Mouse (Mus musculus) intestine, embryonic 15.5 days (tissue): ENCODE data around the gene Gm20388. TPM values are rescaled to one million over a fixed set of nuclear protein-coding genes. Genes with fewer than 3 reads are reported as not detected.
A peak's percentile ranks its signal among the peaks of the same experiment; 100 is the strongest.
"Not testable (repeated sequence)": the region's sequence is repeated elsewhere in the genome, so short reads cannot be mapped to it uniquely, and the experiment has no call there.

Experiments
- ATAC-seq: fragments of 200-750 bp; cut with Nextera tagmentation; 2 replicates; pipeline ENCODE4 v1.8.0; 2017; ENCODE audit warnings: moderate TSS enrichment, moderate library complexity
- H3K27ac ChIP-seq: fragments of 300-500 bp; sonication (generic); 2 replicates; pipeline ENCODE4 v1.5.1; 2015; ENCODE audit warnings: mild to moderate bottlenecking, inconsistent platforms
- H3K27me3 ChIP-seq: fragments of 300-500 bp; sonication (generic); replicated peaks from 2 replicates; pipeline ENCODE4 v1.6.1; 2015; ENCODE audit warnings: inconsistent platforms
- H3K36me3 ChIP-seq: fragments of 300-500 bp; sonication (generic); 2 replicates; pipeline ENCODE4 v1.6.1; 2015; ENCODE audit warnings: inconsistent platforms
- H3K4me1 ChIP-seq: fragments of 300-500 bp; sonication (generic); replicated peaks from 2 replicates; pipeline ENCODE4 v1.6.1; 2015; ENCODE audit warnings: inconsistent platforms
- H3K4me2 ChIP-seq: fragments of 300-500 bp; sonication (generic); replicated peaks from 2 replicates; pipeline ENCODE4 v1.6.1; 2015; ENCODE audit warnings: mild to moderate bottlenecking, inconsistent platforms
- H3K4me3 ChIP-seq: fragments of 300-500 bp; sonication (generic); replicated peaks from 2 replicates; pipeline ENCODE4 v1.5.1; 2015; ENCODE audit warnings: inconsistent platforms
- H3K9ac ChIP-seq: fragments of 300-500 bp; sonication (generic); 2 replicates; pipeline ENCODE4 v1.6.1; 2015; ENCODE audit warnings: inconsistent platforms
- H3K9me3 ChIP-seq: fragments of 300-500 bp; sonication (generic); 2 replicates; pipeline ENCODE4 v1.6.1; 2016; ENCODE audit warnings: inconsistent platforms
- WGBS: fragments of 180-500 bp; shearing (Covaris S2); methylation state at CpG from one replicate; pipeline ENCODE4 v1.1.7; 2015; 5-methylcytosine and 5-hydroxymethylcytosine counted together
- polyA plus RNA-seq: library from polyadenylated mRNA; unstranded; fragments of >200 nt; fragmentation: Nextera tagmentation; extraction: Ambion mirVana; gene quantifications from 2 replicates; pipeline ENCODE4 v1.2.1, GENCODE M21; 2015

The Gm20388 gene
- polyA plus RNA-seq, 1 experiment from 2014 or later = not detected

DNA sequence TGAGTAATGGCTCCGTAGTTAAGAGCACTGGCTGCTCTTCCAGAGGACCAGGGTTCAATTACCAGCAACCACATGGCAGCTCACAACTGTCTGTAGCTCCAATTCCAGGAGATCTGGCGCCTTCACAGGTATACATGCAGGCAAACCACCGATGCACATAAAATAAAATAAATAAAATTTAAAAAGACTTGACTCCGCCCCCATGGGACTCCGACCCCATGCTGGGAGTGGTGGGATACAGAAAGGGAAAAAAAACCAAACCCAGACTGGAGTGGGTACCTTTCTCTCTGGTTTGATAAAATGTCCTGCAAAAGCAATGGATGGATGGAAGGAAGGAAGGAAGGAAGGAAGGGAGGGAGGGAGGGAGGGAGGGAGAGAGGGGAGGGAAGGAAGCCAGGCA is 409.5 kb downstream of the Gm20388 start:
- Histone ChIP-seq H3K36me3 (no peaks in the 10 kb centered on the region), H3K27ac (no peak overlapping the region), H3K9ac (no peak overlapping the region), H3K4me1 (peaks cover 33% of the 10 kb centered on the region), H3K27me3 (no peaks in the 10 kb centered on the region), H3K4me2 (no peak overlapping the region), H3K9me3 (no peaks in the 10 kb centered on the region), H3K4me3 (no peak overlapping the region)
- 75% methylated on average over 5 of the region's 5 CpGs for WGBS
- no peak for ATAC-seq

DNA sequence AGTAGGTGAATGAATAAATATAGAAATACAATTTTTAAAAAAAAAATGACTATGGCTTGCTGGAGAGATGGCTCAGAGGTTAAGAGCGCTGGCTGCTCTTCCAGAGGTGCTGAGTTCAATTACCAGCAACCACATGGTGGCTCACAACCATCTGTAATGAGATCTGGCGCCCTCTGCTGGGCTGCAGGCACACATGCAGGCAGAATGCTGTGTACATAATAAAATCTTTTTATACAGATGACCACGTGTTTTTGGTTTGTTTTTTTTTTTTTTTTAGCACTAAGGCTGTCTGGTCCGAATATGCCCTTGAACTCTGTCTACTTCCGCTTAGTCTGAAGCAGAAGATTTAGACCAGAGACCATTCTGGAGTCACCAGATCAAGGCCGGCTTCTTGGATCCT is 411.1 kb downstream of the Gm20388 start:
- Histone ChIP-seq H3K27me3 (no peaks in the 10 kb centered on the region), H3K36me3 (no peaks in the 10 kb centered on the region), H3K4me3 (no peak overlapping the region), H3K4me2 (no peak overlapping the region), H3K9me3 (no peaks in the 10 kb centered on the region), H3K9ac (no peak overlapping the region), H3K27ac (no peak overlapping the region), H3K4me1 (peaks cover 38% of the 10 kb centered on the region)
- ATAC-seq = no peak
- WGBS = 57% methylated on average over 6 of the region's 6 CpGs

DNA sequence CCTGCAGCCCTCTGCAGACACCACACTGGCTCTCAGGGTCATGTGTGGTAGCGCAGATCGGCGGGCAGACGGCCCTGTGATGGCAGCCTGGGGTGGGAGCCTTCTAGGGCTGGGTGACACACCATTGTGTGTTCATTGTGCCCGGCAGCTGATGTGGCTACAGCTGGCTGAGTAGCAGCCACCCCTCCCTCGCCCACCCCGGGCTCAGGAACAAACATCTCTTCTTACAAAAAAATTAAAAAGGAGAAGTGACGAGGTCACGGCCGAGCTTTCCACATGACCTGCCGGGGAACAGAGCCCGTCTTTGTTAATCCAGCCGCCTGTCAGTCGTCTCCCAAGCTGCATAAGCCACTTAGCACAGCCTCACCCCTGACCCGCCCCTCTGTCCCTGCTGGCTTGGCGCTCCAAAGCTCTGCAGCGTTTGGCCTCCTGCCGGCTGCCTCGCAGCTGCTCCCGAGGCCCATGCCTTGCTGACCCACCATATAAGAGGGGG is 412.4 kb downstream of the Gm20388 start:
- no peaks in the 10 kb centered on the region for H3K9me3 ChIP-seq
- peak overlapping the region; percentile 48; the same call in 1 of the 2 replicates for H3K27ac ChIP-seq
- peaks cover 38% of the 10 kb centered on the region for H3K4me1 ChIP-seq
- 0 out of 2 replicates have a peak overlapping the region, but pooled peaks have one; percentile 17 for H3K4me2 ChIP-seq
- H3K36me3 ChIP-seq = no peaks in the 10 kb centered on the region
- WGBS = 19% methylated on average over 20 of the region's 20 CpGs
- peak; percentile 57 for ATAC-seq
- no peaks in the 10 kb centered on the region for H3K27me3 ChIP-seq
- no peak overlapping the region for H3K4me3 ChIP-seq
- H3K9ac ChIP-seq = peak overlapping the region; percentile 28

DNA sequence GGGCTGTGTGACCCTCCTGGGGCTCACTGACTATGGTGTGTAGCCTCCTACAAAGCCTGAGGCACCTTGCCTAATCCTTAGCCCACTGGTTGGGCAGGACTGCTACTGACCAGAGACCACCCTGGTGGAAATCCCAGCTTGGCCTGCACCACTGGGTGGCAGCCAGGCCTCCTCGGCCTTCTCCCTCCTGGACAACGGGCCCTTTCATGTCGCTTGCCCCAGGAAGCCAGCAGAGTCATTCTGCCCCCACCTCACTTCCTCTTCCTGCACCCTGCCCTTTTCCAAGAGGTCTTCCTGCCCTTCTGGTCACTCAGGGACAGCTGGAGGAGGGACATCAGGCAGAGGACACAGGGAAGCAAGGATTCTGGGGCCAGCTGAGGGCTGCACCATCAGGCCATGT is 413.9 kb downstream of the Gm20388 start:
- 57% methylated on average over 3 of the region's 3 CpGs for WGBS
- Histone ChIP-seq H3K9me3 (no peaks in the 10 kb centered on the region), H3K27ac (no peak overlapping the region), H3K4me2 (no peak overlapping the region), H3K27me3 (no peaks in the 10 kb centered on the region), H3K9ac (no peak overlapping the region), H3K36me3 (no peaks in the 10 kb centered on the region), H3K4me1 (peaks cover 37% of the 10 kb centered on the region), H3K4me3 (no peak overlapping the region)
- ATAC-seq = no peak

DNA sequence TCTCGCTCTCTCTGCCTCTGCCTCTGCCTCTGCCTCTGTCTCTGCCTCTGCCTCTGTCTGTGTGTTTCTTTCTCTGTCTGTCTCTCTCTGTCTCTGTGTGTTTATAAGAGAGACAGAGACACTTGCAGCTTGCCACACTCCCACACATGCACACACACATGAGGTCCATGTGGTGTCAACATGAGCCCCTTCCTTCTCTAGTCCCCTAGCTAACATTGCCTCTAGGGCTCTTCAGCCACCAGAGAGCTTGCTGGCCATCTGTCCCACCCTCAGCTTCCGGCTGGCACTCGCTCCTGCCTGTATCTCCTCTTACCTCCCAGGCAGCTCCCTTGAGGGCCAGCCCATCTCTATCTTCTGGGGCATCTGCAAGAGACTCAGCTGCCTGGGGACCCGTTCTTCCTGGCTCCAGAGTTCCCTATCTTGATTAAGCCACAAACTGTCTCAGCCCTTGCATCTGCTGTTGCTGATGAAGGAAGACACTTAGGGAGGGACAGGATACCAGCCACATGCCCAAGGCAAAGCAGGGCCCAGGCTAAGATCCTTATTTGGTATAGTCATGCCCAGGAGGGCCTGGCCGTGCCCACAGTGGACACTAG is 414.6 kb downstream of the Gm20388 start:
- no peaks in the 10 kb centered on the region for H3K27me3 ChIP-seq
- H3K36me3 ChIP-seq = no peaks in the 10 kb centered on the region
- no peak overlapping the region for H3K4me3 ChIP-seq
- peaks cover 37% of the 10 kb centered on the region for H3K4me1 ChIP-seq
- no peak overlapping the region for H3K27ac ChIP-seq
- no peak overlapping the region for H3K4me2 ChIP-seq
- H3K9ac ChIP-seq = no peak overlapping the region
- ATAC-seq = no peak
- WGBS = 71% methylated on average over 5 of the region's 5 CpGs
- no peaks in the 10 kb centered on the region for H3K9me3 ChIP-seq

DNA sequence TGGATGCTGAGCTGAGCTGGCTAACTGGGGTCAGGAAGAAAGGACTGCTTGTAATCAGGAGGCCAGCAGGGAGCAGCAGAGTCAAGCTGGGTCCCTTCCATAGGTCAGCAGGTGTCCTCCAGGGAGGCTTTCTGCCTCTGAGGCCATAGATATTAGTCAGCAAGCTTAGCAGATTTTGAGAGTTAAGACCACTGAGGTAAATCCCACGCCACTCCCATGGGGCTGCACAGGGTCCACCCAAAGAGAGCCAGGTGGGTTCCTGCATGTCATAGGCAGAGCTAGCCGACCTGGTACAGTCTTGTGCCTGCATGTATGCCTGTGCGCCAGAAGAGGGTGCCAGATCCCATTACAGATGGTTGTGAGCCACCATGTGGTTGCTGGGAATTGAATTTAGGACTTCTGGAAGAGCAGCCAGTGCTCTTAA is 416.5 kb downstream of the Gm20388 start:
- H3K9me3 ChIP-seq = no peaks in the 10 kb centered on the region
- H3K4me1 ChIP-seq = peaks cover 37% of the 10 kb centered on the region
- no peak for ATAC-seq
- no peaks in the 10 kb centered on the region for H3K36me3 ChIP-seq
- no peak overlapping the region for H3K27ac ChIP-seq
- H3K9ac ChIP-seq = no peak overlapping the region
- WGBS = 74% methylated on average over 3 of the region's 3 CpGs
- H3K4me2 ChIP-seq = no peak overlapping the region
- no peaks in the 10 kb centered on the region for H3K27me3 ChIP-seq
- no peak overlapping the region for H3K4me3 ChIP-seq

DNA sequence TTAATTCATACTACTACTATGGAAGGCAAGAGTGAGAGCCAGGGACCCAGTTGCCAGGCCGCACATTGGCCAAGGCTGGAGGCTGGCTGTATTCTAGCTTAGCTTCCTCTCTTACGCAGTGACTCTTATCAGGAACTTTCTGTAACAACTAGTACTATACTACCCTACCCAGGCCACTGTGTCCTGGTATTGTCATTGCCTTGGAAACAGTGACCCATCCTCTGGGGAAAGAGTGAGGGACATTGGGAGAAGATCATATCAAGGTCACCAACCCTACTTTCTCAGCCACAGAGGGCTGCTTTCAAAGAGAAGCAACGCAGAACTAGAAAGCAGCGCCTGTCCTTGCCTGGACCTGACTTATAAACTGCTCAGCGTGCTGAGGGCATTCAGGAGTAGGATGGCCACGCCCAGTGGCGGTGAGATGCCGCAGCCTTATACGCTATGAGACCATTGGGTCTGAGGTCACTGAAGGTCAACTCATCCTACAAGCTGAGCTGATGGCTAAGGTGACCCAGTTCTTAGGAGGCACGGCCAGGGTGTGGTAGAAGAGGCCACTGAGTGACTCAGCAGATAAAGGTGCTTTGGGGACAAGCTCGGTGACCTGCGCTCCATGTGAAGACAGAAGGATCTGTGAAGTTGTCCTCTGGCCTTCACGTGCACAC is 417.9 kb downstream of the Gm20388 start:
- H3K9me3 ChIP-seq = no peaks in the 10 kb centered on the region
- no peak overlapping the region for H3K4me3 ChIP-seq
- H3K4me2 ChIP-seq = no peak overlapping the region
- no peaks in the 10 kb centered on the region for H3K36me3 ChIP-seq
- peaks cover 25% of the 10 kb centered on the region for H3K4me1 ChIP-seq
- 86% methylated on average over 13 of the region's 13 CpGs for WGBS
- no peak for ATAC-seq
- no peaks in the 10 kb centered on the region for H3K27me3 ChIP-seq
- no peak overlapping the region for H3K27ac ChIP-seq
- no peak overlapping the region for H3K9ac ChIP-seq

DNA sequence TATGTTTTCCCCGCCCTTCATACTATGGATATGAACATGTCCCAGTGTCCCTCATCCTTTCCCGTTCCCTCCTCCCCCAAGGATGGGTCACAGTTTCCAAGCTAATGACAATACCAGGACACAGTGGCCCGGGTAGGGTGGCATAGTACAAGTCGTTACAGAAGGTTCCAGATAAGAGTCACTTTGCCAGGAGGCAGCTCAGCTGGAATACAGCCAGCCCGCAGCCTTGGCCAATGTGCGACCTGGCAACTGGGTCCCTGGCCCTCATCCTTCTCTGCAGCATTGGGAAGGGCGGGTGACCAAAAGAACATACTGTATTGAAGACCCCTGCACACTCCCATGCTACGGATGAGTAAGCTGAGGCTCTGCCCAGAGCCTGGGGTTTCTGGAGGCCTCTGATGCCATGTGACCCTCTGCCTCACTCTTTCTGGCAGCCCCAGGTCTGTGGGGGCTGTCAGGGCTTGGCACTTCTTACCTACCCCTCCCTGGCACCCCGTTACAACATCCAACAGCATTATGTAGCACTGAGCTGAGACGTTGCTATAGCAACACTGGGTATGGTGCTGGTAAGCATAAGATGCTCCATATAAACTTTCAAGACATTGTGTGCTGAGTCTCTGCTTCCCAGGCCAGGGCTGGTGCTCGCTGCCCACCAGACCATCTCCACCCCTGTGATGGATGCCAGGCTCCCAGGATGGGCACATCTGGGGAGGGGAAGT is 418.5 kb downstream of the Gm20388 start:
- no peak overlapping the region for H3K4me2 ChIP-seq
- H3K4me1 ChIP-seq = peaks cover 18% of the 10 kb centered on the region; the same call in 1 of the 2 replicates
- no peaks in the 10 kb centered on the region for H3K27me3 ChIP-seq
- H3K9ac ChIP-seq = no peak overlapping the region
- H3K9me3 ChIP-seq = no peaks in the 10 kb centered on the region
- H3K27ac ChIP-seq = no peak overlapping the region
- 88% methylated on average over 11 of the region's 11 CpGs for WGBS
- no peak for ATAC-seq
- no peak overlapping the region for H3K4me3 ChIP-seq
- H3K36me3 ChIP-seq = no peaks in the 10 kb centered on the region

DNA sequence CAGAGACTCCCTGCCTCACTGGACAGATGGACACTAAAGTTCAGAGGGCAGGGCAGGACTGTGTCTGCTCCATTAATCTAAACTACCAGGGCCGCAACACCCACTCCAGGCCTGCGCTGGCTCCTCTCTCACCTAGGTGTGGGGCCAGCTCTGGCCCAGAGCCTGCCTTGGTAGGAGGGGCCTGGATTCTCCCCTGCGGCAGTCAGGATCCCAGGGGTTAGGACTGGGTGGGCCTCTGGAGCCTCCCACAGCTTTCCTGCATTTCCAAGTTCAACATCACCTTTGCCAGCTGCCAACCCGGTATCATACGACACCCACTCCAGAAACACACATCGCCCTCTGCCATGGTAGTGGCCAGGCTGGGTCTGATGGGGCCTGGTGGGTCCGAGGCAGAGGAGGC is 420.4 kb downstream of the Gm20388 start:
- WGBS = 54% methylated on average over 7 of the region's 7 CpGs
- no peak overlapping the region for H3K4me3 ChIP-seq

DNA sequence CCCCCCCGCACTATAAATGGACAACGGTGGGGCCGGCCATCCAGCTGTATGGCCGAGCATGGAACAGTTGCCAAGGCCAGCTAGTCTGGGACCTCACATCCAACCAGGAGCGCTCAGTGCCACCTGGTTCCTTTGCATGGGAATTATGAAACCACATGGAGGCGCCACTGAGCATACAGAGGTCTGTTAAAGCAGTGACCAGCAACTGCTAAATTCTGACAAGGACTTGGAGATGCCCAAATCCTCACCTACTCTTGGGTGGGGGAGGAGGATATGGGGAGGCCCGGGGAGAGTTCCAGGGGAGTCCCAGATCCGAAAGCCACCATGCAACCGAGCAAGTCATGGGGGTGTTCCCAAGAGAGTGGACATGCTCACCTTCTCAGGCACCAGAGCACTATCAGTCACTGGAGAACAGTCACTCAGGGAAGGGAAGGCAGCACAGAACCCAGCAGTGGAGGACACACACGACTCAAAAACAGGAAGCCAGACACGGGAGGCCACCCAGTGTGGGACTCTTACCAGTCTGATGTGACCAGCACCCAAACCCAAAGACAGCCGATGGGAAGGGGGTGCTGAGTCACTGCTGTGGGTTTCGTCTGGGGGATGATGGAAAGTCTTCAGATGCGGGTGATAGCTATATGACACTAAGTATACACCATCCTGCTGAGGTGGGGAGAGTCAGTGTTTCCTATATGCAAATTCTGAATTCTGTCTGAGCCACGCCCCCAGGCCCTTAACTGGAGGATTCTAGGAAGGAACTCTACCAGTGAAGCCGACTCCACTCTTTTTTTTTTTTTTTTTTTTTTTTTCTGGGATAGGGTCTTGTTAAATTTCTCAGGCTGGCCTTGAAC is 422.0 kb downstream of the Gm20388 start:
- Histone ChIP-seq H3K27ac (no peak overlapping the region), H3K9ac (no peak overlapping the region), H3K27me3 (no peaks in the 10 kb centered on the region), H3K4me1 (peaks cover 26% of the 10 kb centered on the region), H3K36me3 (no peaks in the 10 kb centered on the region), H3K4me2 (no peak overlapping the region), H3K4me3 (no peak overlapping the region), H3K9me3 (no peaks in the 10 kb centered on the region)
- no peak for ATAC-seq
- WGBS = 72% methylated on average over 16 of the region's 16 CpGs

More for the DNA sequence above, 420.4 kb downstream of the Gm20388 start:
- peaks cover 21% of the 10 kb centered on the region for H3K4me1 ChIP-seq
- no peak overlapping the region for H3K27ac ChIP-seq
- no peaks in the 10 kb centered on the region for H3K9me3 ChIP-seq
- no peak overlapping the region for H3K9ac ChIP-seq
- no peak for ATAC-seq
- H3K4me2 ChIP-seq = no peak overlapping the region
- H3K36me3 ChIP-seq = no peaks in the 10 kb centered on the region
- no peaks in the 10 kb centered on the region for H3K27me3 ChIP-seq

DNA sequence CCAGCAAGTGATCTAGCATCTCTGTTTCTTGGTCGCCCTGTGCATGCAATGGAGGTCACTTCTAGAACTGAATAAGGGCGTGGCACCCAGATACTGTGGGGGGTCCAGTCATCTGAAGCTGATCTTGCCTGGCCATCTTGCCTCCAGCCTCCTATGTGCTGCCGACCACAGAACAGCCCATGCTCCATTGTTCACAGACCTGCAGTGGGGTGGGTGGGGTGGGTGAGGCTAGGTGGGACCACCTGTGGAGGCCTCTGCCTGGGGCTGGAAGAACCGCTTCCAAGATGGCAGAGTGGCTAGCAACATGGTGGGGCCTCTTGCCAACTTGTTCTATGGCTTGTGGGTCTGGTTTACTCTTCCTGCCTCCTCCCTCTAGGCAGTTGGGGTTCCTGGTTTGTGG is 423.0 kb downstream of the Gm20388 start:
- no peaks in the 10 kb centered on the region for H3K36me3 ChIP-seq
- no peaks in the 10 kb centered on the region for H3K27me3 ChIP-seq
- H3K9ac ChIP-seq = no peak overlapping the region
- no peak overlapping the region for H3K4me2 ChIP-seq
- WGBS = 91% methylated on average over 4 of the region's 4 CpGs
- no peak overlapping the region for H3K27ac ChIP-seq
- H3K9me3 ChIP-seq = no peaks in the 10 kb centered on the region
- peaks cover 26% of the 10 kb centered on the region for H3K4me1 ChIP-seq
- H3K4me3 ChIP-seq = no peak overlapping the region
- no peak for ATAC-seq

DNA sequence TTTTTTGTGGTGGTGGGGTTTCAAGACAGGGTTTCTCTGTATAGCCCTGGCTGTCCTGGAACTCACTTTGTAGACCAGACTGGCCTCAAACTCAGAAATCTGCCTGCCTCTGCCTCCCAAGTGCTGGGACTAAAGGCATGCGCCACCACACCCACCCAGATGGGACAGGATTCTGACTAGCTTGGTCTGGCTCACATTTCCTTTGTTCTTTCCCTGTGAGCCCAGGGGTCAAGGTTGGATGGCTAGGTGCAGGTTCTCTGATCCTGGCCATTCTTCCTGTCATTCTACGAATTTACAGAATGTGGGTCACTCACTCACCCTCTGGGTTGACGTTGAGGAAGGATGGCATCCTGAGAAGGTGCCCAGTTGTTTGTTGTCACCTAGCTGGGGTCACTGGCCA is 423.6 kb downstream of the Gm20388 start:
- 0 out of 2 replicates have a peak overlapping the region, but pooled peaks have one; percentile 41 for H3K9ac ChIP-seq
- not testable (repeated sequence) for ATAC-seq, H3K27me3 ChIP-seq, H3K4me2 ChIP-seq, H3K9me3 ChIP-seq, H3K4me3 ChIP-seq, H3K36me3 ChIP-seq
- peak overlapping the region; percentile 58; the same call in 1 of the 2 replicates for H3K27ac ChIP-seq
- peaks cover 24% of the 10 kb centered on the region for H3K4me1 ChIP-seq
- 75% methylated on average over 3 of the region's 3 CpGs for WGBS
